Comparison of ENCODE assay signal across 8 mouse cellular contexts in the genomic region with DNA sequence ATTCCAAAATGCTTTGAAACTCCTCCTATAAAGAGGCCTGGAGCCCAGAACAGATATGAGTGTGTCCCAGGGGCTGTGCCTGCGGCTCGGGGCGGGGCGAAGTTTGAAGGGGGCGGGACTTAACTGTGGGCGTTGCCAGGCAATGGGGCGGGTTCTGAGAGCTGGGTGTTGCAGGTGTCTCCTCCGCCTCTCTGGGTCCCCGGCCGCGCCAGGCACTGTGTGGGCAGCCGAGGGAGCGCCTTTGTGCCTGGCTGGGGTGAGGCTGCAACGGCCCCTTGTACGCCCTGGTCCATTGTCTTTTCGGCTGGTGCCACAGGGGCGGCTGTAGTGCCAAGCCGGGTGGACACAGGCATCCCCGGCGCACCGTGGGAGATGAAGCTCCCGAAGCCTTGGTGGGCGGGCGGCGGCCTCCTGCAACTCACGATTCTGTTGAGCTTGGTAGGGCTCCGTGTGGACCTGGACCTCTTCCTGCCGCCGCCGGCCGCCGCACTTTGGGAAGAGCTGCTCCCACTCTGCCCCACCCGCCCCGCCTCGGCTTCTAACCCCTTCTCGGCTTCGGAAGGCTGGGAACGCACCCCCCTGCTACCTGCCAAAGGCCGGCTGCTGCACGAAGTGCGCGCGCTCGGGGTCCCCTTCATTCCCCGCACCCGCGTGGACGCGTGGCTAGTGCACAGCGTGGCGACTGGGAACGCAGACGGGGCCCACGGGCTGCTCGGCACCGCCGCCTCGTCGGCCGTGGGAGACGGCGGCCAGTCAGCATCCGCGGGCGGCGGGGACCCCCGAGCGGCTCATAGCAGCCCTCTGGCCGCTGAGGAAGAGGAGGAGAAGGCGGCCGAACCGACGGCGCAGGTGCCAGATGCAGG. TPM values are rescaled to one million over a fixed set of nuclear protein-coding genes. Genes with fewer than 3 reads are reported as not detected.
A peak's percentile ranks its signal among the peaks of the same experiment; 100 is the strongest.
DNase-seq lines count a peak whose midpoint lies in the region; ATAC-seq lines count a peak whose summit lies in the region.

Nfe2l3 (plus strand) TSS at position 136 of the 863 bp plus-strand sequence.

- peak within 1 kb of the TSS; percentile 89 for H3K4me2 ChIP-seq in heart, embryonic 16.5 days (ENCODE audit: low read depth, low read length)
- peak within 1 kb of the TSS; percentile 94 for H3K4me2 ChIP-seq in lung, embryonic 15.5 days

- H3K36me3 ChIP-seq in heart, embryonic 16.5 days (ENCODE audit: control insufficient read depth, insufficient read depth): no peaks in the 10 kb centered on the region
- H3K36me3 ChIP-seq in lung, embryonic 15.5 days: no peaks in the 10 kb centered on the region

- H3K9me3 ChIP-seq in heart, embryonic 16.5 days (replicated peaks; ENCODE audit: control insufficient read depth, low read length): no peaks in the 10 kb centered on the region
- H3K9me3 ChIP-seq in lung, embryonic 15.5 days: no peaks in the 10 kb centered on the region

- peak; percentile 65 for DNase-seq in layer of hippocampus, adult 11-12 months (ENCODE audit: low spot score)
- DNase-seq in layer of hippocampus, postnatal 14 days (ENCODE audit: low spot score in 2 of 2): no peak
- peak; percentile 38 for DNase-seq in embryo, embryonic 11.5 days (ENCODE audit: low read depth, low spot score)
- peak; percentile 59 to 63 for DNase-seq in kidney, postnatal 25 days
- peak; percentile 75 for DNase-seq in thymus, postnatal 25 days

- H3K27me3 ChIP-seq in heart, embryonic 16.5 days (ENCODE audit: control insufficient read depth, insufficient read depth, low read length): peaks cover 16% of the 10 kb centered on the region
- peaks cover 50% of the 10 kb centered on the region for H3K27me3 ChIP-seq in lung, embryonic 15.5 days

- WGBS in heart, embryonic 16.5 days: 1% methylated on average over 74 of the region's 74 CpGs
- WGBS in lung, embryonic 15.5 days: 1% methylated on average over 74 of the region's 74 CpGs

- peak within 1 kb of the TSS; percentile 69 for H3K4me3 ChIP-seq in heart, embryonic 16.5 days (ENCODE audit: low read length)
- H3K4me3 ChIP-seq in lung, embryonic 15.5 days: peak within 1 kb of the TSS; percentile 49

- H3K4me1 ChIP-seq in heart, embryonic 16.5 days (ENCODE audit: control insufficient read depth, insufficient read depth, low read length): peaks cover 16% of the 10 kb centered on the region
- peaks cover 9% of the 10 kb centered on the region for H3K4me1 ChIP-seq in lung, embryonic 15.5 days

- H3K9ac ChIP-seq in heart, embryonic 16.5 days (ENCODE audit: low read length): peak within 1 kb of the TSS; percentile 65
- peak within 1 kb of the TSS; percentile 37 for H3K9ac ChIP-seq in lung, embryonic 15.5 days

- ATAC-seq in heart, embryonic 16.5 days (replicated peaks; ENCODE audit: extremely low read depth, insufficient read depth, low FRiP score): peak; percentile 93
- ATAC-seq in lung, embryonic 15.5 days (ENCODE audit: borderline replicate concordance, extremely low read depth, low FRiP score, low TSS enrichment): peak; percentile 82
- peak; percentile 32; the same call in 1 of the 2 replicates for ATAC-seq in neutrophil, adult 5-6 weeks (ENCODE audit: extremely low read depth, insufficient number of reproducible peaks, low FRiP score, poor library complexity, severe bottlenecking)

- no peak within 1 kb of the TSS for H3K27ac ChIP-seq in heart, embryonic 16.5 days (ENCODE audit: low read length)
- H3K27ac ChIP-seq in lung, embryonic 15.5 days: no peak within 1 kb of the TSS

RNA-seq across cellular contexts. Expression of gene Nfe2l3, which starts in this region (rescaled TPM):
- total RNA-seq in layer of hippocampus, postnatal 14 days (2021): 1 to 10 TPM; 3.0 to 4.6 TPM
- polyA plus RNA-seq in heart, embryonic 16.5 days (2015; fragmentation: Nextera tagmentation; extraction: Ambion mirVana): 2.3 and 4.0 TPM in 2 replicates
- 2.4 and 3.4 TPM in 2 replicates for polyA plus RNA-seq in lung, embryonic 15.5 days (2015; fragmentation: Nextera tagmentation; extraction: Ambion mirVana)
- 0.70 TPM in 1 of 2 replicates, not detected in the other for total RNA-seq in neutrophil, adult 5-6 weeks (2017)

Comparison
In these comparisons a context has a peak if more than half of its experiments do, and no peak if none do; other contexts are left out.
1. DNase-seq: peak in layer of hippocampus, adult 11-12 months (single experiment), embryo, embryonic 11.5 days (single experiment), kidney, postnatal 25 days (2 of 2) and thymus, postnatal 25 days (single experiment); none in layer of hippocampus, postnatal 14 days (0 of 2).
2. Peak in ATAC-seq in neutrophil, adult 5-6 weeks; RNA of the gene not detected or under 1 TPM.
3. ATAC-seq: peak in every context shown above with its lines; median percentile 93 in heart, embryonic 16.5 days; 82 in lung, embryonic 15.5 days; 32 in neutrophil, adult 5-6 weeks.